Mouse (Mus musculus): ENCODE measurements around the gene Plek2.
"Not testable (repeated sequence)": the region's sequence is repeated elsewhere in the genome, so short reads cannot be mapped to it uniquely, and the experiment has no call there.

Gene Plek2

DNA sequence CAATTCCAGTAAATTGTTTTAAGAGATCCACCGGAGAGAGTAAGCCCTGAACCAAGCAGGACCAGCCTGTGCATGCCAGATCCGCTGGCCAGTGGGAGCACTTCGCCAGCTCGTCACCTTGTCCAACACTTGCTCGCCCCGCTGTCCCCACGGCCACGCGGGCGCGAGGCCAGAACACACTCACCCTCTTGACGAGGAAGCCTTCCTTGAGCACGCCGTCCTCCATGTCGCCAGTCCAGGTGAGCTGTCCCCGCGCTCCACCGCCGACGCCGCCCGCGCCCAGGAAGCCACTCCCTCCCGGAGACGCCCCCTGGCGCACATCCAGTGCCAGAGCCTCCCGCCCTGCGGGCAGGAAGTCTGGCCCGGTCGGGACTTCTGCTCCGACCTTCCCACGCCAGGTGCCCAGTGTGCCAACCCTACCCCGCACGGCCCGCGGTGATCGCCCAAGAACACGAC is at the start of gene Plek2:
Gene Plek2, minus strand, starts transcription at position 258 of the 456 bp plus-strand sequence.
- DNase-seq = no peak

- DNase-seq = no peak
These were observed 49.6 kb upstream of the Plek2 start for GRCm38 (mm10) chr12:78956405-78956804.

DNA sequence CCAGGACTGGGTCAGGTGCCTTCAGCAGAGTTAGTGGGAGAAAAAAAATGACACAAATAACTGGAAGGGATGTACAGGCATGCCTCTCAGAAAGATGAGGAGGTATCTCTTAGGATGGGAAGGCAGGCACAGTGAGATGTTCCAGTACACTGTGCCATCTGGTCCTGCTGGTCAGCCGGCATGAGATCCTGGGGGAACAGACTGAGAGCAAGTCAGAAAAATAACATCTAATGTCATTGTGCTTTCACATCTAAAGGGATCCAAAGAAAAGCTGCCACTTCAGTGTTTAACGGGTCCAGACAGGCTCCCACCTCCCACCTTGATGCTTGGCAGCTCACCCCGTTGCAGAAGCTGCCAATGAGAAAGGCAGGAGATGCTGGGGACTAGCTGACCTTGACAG is 45.7 kb upstream of the Plek2 start:
- DNase-seq = no peak

DNA sequence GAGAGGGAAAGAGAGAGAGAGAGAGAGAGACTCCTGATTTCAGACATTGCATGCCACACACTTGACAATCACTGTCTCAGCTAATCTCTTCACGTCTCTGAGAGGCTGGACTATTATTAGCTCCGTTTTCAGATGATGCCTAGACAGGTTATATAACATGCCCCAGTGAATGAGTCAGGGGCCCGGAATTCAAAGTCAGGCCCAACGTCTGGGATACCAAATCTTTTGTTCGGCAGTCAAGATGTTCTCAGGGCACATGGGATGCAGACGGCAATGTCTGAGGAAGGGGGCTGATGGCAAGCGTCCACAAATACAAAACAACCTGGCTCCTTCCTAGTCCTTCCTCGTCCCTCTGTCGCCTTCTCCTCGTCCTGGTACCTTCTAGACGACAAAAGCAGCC is 45.3 kb upstream of the Plek2 start:
- DNase-seq = no peak

- DNase-seq = no peak
These were observed 40.9 kb upstream of the Plek2 start for GRCm38 (mm10) chr12:78947661-78948060.

DNA sequence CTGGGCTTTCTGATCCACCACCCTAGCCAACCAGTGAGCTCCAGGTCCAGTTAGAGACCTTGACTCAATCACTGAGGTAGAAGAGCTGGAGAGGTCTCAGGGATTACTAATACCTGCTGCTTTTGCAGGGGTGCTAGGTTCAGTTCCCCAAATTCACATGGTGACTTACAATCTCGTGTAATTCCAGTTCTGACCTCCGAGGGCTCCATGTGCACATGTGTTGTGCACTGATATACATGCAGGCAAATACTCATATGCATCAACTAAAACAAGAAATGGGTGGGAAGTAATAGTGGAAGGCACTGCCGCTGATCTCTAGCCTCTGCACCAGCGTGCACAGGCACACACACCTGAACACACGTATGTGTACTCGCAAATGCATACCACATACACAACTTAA is 40.4 kb upstream of the Plek2 start:
- DNase-seq = no peak

GRCm38 (mm10) chr12:78942931-78943330 is 36.2 kb upstream of the Plek2 start:
- DNase-seq = no peak

DNA sequence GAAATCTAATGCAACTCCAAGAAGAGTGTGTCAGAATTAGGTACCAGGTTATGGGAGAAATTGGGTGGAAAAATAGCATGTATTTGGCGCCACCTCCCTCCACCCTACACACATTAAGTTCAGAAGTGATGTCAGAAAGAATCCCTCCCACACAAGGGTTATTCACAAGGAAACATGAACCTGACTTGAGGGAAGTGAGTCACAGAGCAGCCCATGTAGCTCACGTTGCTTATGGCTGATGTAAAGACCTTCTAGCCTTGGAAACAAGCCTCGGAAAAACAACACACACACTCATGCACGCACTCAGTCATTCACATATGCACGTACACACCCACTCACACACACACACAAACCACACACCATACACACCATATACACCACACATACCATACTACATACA is 33.3 kb upstream of the Plek2 start:
- no peak for DNase-seq

GRCm38 (mm10) chr12:78939393-78940037 is 32.8 kb upstream of the Plek2 start:
- no peak for DNase-seq

GRCm38 (mm10) chr12:78936494-78936893 is 29.7 kb upstream of the Plek2 start:
- no peak for DNase-seq

DNA sequence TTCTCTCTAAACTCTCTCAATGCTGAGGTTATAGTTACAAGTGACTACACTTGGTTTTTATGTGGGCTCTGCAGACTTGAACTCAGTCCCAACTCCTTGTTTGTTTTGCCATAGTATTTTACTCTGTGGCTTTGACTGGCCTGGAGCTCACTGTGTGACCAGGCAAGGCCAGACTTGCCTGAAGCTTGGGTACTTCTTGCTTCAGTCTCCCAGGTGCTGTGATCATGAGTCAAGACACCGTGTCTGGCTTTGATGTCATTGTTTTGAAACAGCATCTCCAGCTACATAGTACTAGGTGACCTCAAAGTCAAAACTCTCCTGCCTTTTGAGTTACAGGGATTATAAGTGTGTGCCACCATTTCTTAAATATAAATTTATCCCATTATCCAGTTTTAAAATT is 23.1 kb upstream of the Plek2 start:
- no peak for DNase-seq

- no peak for DNase-seq
These were observed 20.5 kb upstream of the Plek2 start for GRCm38 (mm10) chr12:78927287-78927686.

- peak; percentile 57 for DNase-seq
These were observed 16.9 kb upstream of the Plek2 start for GRCm38 (mm10) chr12:78923539-78924189.

- not testable (repeated sequence) for DNase-seq
These were observed 16.2 kb upstream of the Plek2 start for GRCm38 (mm10) chr12:78922977-78923376.

DNA sequence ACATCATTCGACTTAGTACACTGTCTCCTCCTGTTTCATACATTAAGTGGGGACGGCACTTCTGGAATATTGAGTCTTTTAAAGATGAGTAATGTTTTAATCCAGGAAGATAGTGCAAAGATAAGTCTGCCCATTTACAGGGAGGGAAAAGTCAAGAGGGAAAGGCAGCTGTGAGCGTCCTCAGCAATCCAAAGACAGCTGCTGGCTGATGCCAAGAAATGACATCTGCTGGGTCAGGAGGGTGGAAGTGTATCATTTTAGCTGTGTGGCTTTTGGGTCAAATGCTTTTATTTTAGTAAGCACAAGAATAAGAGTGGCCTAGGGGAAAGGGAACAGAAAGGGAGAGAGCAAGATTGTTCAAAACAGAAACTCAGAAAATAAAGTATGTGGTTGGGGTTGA is 15.3 kb upstream of the Plek2 start:
- no peak for DNase-seq

GRCm38 (mm10) chr12:78921421-78921820 is 14.7 kb upstream of the Plek2 start:
- DNase-seq = no peak

DNA sequence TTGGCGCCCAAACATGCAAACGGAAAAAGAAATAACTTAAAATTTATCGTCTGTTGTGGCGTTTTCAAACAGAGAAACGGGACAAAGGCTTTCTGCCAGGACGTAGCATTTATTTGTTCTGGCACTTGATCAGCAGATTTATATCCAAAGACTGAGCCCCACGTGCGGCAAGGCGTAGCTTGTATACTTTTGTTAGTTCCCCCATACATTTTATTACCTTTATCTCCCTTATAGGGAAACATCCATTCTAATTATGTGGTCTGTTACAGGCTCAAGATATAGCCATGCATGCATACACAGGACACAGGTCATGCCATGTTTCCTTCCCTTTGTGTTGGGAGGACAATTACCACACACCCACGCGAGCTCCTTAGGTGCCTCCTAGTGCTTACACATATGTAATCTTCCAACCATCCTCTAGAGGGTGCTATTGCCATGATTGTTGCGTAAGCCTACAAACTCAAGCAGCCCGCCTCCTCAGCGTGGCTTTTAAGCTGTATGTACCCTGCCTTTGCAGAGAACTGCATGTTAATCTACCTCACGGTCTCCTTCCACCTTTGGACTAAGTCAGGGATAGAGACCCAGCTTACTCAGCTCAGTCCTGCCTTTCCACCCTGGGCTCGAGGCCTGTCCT is 12.4 kb upstream of the Plek2 start:
- DNase-seq = peak; percentile 78

- DNase-seq = peak; percentile 73
These were observed 11.7 kb upstream of the Plek2 start for GRCm38 (mm10) chr12:78918227-78919078.

- DNase-seq = no peak
These were observed 9.5 kb upstream of the Plek2 start for GRCm38 (mm10) chr12:78916278-78916677.

DNA sequence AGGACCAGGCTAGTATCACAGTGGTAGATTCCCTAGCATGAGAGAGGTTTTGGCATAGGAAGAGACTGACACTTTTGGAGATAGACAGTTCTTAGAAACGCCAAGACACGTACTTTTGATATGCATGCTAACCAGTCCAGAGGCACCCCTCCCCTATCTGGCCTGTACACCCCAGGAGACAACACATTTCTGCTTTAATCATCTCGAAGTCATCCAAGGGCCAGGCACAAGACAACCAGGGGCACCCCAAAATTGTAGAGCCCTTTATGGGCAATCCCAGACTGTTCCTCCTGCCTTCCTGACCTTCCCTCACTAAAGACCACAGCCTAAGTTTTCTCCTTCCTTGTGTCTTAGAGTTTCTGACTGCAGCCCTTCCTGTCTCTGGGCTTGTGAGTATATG is 8.8 kb upstream of the Plek2 start:
- no peak for DNase-seq

DNA sequence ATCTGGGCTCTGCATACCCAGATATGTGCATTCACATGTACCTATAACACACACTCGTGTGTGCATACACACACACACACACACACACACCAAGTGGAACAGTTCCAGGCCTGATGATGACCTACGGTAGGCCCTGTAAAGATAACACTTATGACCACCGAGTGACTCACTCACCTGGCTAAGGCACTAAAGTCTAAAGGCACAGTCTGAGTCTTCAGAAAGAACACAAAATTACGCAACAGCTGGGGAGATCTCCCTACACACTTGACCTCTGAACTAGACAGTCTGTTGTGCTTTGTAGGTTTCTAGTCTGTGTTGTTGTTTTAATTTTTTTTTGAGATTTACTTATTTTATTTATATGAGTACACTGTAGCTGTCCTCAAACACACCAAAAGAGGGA is 7.7 kb upstream of the Plek2 start:
- DNase-seq = no peak

GRCm38 (mm10) chr12:78911707-78912417 is 5.1 kb upstream of the Plek2 start:
- DNase-seq = no peak
